Mouse (Mus musculus): ENCODE measurements around the gene Zfp771.

The Zfp771 gene

DNA sequence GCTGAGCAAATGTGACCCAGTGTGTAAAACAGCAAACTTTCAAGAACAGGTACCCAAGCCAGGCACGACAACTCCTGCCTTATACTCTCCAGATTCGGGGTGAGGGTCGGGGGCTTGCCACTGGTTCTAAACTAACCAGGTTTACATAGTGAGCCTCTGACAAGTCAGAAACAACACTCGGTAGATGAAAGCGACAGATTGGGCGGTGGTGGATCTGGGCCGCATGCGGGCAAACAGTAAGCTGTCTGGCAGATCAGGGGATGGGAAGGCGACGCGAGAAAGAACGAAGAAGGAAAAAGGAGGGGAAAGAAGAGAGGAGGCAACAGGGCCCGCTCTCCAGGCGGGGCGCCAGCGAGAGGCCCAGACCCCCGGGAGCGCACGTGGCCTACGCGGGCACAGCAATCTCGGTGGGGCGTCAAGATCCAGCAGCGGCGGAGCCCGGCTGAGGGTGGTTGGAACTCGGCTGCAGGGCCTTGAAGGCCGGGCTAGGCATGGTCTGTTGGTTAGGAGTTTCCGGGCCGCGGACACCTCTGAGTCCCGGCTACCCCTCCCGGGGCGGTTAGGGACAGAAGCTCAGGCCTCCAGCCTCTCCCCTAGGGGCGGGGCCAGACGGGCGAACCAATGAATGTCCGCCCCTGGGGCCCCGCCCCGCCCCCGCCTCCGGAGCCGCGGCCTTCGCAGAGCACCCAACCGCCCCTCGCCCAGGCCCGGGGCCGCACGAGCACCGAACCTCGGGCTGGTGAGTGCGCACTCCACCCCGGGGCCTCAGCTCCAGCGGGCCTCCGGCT is at the start of gene Zfp771:
TSS of gene Zfp771 (plus strand) at position 405 of the 788 bp plus-strand sequence.
- DNase-seq (ENCODE audit: low spot score), result peak; percentile 97

DNA sequence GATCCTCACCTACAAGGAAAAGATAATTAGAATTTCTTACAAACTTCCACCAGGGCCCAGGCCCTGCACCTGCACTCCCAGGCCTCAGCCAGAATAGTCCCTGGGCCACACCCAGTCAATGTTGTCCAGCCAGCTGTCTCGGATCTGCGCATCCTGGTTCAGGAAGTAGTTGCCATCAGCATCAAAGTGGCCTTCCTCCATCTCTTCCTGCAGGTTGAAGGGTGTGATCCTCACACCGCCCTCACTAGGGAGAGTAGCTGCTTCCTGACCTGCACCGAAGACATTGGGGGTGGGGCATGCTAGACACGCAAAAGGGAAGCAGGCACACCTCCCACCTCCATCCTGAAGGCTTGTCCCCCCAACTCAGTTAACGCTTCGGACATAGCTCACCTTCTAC is 49.4 kb upstream of the Zfp771 start:
- DNase-seq (ENCODE audit: low spot score), result no peak

GRCm38 (mm10) chr7:127195544-127196295 is 48.4 kb upstream of the Zfp771 start, which contains the start of gene Cd2bp2:
Cd2bp2 (minus strand) TSS chr7:127196050.
- peak; percentile 90 for DNase-seq (ENCODE audit: low spot score)

DNA sequence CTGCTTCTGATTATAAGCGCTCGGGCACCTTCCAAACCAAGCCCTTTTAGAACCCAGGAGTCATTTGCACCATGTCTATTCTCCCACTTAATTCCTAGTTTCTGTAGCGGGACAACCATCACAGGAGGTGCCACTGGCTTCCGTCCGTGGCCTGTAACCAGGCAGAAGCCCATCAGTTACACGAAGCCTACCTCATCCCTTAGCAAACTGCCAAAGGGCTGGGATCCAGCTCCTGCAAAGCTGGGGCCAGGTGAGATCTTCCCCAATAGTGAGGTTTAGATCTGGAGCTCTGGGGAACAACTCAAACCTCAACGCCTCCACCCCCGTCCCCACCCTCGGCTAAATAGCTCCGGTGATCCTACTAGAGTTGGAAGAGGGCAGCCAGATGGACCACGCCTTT is 47.6 kb upstream of the Zfp771 start:
- no peak for DNase-seq (ENCODE audit: low spot score)

- DNase-seq (ENCODE audit: low spot score), result no peak
Observed at GRCm38 (mm10) chr7:127206606-127207005, 37.5 kb upstream of the Zfp771 start.

DNA sequence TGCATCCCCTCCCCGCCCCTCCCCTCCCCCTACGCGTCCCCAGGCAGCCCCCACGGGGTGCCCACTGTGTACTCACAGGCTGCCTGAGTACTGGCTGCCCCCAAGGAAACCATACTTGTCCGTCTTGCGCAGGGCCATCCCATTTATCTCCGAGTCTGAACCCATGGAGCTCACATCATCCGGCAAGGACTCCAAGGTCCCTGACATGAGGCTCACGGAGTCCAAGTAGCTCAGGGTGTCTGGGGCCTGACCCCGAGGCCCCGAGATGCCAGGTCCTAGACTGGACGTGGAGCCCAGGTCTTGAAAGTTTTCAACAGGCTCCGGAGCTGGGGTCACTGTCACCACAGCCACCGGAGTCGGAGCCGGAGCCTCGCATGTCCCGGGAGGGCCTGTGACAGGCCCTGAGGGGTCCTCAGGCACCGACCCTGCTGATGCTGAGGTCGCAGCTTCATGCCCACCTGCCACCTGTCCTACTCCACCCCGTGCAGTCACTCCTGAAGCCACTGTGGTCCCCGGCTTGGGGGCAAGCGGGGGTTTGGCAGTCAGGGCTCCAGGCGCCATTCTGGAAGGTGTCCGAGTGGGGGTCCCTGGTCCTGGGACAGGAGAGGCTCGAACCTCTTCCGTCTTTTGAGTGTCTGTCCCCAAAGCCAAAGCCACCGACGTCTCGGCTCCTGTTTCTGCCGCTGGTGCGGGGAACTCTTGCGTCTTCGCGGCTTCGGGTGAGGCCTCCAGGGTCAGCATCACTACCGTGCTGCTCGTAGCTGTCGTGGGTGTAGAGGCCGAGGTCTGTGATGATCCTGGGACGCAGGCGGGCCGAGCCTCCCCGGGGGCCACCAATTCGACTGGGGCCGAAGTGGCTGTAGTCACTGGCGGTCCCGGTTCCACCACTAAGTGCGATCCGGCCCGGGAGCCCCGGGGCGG is 36.4 kb upstream of the Zfp771 start:
- DNase-seq (ENCODE audit: low spot score), result no peak

DNA sequence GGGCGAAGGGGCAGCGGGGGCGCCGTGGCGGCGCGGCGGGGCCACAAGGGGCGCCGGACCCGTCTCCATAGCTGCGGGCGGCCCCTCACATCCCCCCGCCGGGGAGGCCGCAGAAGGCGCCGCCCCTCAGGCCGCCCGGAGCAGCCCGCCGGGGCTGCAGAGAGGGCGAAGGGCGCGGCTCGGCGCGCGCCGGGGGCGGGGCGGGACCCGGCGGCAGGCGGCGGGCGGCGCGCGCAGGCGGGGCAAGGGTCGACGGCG is 35.9 kb upstream of the Zfp771 start, which contains the start of gene Tbc1d10b:
TSS of gene Tbc1d10b (minus strand) at position 174 of the 258 bp plus-strand sequence.
- no peak for DNase-seq (ENCODE audit: low spot score)

GRCm38 (mm10) chr7:127208553-127209438 is 35.3 kb upstream of the Zfp771 start, which contains the start of gene Mylpf:
Mylpf (plus strand) TSS chr7:127208890.
- DNase-seq (ENCODE audit: low spot score), result peak; percentile 96

GRCm38 (mm10) chr7:127209851-127210250 is 34.2 kb upstream of the Zfp771 start:
- DNase-seq (ENCODE audit: low spot score), result no peak

DNA sequence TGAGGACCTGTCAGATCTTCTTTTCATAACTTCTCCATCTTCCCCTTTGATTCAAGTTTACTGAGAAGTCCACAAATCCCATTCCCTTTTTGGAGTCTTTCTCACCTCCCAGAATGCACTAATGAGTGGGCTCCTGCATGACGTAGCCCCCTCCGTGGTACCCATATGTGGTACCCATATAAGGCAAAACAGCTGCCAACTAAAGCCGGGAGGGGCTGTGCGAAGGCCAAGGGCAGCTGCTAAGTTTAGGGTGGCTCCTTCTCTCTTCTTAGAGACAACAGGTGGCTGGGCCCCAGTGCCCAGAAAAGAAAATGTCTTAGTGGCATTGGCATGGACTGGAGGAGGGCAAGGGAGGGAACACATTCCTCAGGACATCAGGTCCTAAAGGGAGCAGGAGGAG is 33.8 kb upstream of the Zfp771 start:
- DNase-seq (ENCODE audit: low spot score), result no peak

DNA sequence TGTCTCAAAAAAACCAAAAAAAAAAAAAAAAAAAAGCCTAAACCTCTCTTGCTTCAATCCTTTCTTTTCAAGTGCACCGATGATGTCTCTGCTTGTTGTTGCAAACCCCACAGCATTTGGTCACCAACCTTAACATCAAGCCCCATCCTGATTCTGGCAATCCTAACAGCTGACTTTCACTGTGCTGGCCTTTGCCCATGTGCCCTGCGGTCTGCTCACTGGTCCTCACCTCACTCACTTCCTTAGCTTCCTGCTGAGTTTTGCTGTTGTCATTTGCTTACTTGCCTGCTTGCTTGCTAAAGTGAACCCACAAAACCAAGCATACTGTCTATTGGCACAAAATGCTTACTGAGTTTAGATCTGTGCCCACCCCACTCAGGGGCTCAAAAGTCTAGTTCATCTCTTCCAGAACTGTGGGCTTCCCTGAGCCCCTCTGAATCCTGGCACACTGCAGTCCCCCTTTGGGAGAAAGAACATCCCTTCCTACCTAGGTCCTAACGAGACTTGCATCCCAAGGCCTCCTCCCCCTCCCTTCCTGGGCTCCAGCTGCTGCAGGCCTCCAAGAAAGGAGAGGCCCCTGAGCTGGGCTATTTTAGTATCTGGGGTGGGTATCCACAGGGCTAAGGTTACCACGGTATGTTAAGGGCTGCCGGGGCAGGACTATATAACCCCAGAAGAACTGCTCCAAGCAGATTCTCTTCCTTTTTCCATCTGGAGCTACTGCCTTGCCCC is 32.9 kb upstream of the Zfp771 start:
- DNase-seq (ENCODE audit: low spot score), result no peak

GRCm38 (mm10) chr7:127212432-127213250 is 31.4 kb upstream of the Zfp771 start:
- no peak for DNase-seq (ENCODE audit: low spot score)

DNA sequence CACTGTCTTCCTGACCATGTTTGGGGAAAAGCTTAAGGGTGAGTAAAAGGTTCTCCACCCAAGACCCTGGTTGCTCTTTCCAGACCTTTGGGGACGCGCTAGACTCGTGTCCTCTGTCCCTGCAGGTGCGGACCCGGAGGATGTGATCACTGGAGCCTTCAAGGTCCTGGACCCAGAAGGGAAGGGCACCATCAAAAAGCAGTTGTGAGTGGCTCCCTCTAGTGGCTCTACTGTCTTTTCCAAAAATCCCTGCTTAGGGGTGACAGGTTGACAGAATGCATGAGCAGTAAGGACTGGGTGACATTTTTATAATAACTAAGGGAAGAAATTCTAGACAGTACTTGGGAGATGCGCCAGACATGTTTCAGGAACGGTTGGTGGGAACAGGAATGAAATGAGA is 30.6 kb upstream of the Zfp771 start:
- no peak for DNase-seq (ENCODE audit: low spot score)

DNA sequence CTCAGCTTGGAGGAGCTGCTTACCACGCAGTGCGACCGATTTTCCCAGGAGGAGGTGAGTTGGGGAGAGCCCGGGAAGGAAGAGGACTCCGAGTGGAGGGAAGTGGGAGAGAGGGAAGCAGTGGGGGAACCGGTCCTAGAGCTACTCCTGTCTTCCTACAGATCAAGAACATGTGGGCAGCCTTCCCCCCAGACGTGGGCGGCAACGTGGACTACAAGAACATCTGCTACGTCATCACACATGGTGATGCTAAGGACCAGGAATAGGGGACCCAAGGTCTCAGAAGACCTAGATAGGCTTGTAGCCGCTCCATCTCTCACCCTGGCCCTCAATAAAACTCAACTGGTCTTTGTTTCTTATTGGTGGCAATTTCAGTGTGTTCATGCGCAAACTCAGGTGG is 30.1 kb upstream of the Zfp771 start:
- no peak for DNase-seq (ENCODE audit: low spot score)

DNA sequence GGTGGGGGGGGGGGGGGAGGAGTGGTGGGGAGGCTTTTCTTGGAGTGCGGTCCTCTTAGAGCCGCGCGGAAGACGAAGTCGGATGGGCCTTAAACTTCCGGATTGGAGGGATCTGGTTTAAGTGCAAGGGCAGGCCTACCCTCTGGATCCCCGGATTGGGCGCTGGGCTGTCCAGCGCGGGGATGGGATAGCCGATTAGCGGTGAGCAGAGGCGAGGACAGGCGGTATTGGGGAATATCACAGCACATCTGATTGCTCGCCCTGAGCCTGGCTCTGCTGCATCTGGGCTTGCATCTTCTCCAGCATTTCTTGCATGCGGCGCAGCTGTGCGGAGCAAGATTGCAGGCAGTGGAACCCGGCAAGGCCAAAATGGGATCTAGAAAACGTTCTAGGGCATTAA is 29.6 kb upstream of the Zfp771 start:
- peak; percentile 36 for DNase-seq (ENCODE audit: low spot score)

DNA sequence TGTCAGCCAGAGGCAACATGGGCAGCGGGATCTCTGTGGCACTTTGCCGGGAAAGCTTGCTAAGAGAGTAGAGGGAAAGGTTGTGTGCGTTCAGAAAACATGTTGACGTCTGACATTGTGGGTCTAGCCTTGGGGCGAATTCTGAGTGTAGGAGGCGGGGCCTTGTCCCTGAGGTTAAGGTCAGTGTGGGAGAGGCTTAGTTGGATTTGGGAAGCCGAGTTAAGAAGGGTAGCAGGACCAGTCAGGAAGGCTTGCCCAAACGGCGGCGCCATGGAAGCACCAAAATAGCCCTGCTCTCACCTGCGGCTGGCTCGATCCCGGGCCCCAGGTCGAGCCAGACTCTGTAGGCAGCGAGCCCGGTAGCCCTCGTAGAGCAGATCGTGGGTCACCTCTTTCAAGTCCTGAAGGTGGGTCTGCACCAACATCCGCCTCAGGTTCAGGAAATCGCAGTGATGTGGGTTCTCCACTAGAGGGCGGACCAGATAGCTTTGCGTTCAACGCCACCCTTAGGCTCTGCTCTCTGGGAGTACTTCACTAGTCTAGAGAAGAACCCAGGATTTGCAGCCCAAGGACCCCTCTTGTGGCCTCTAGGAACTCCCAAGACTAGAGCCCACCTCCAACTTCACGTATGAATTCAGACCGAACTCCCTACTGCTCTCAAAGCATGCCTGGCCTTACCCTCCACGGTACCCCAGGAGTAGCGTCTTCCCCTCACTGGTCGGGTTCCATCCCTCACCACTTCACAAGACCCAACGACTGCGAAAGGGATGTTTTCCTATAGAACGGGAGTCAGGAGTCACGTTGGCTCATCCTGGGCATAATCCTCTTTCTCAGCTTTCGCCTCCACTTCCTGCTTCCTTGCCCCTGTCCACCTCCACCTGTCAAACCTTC is 28.8 kb upstream of the Zfp771 start:
- DNase-seq (ENCODE audit: low spot score), result peak; percentile 52

- no peak for DNase-seq (ENCODE audit: low spot score)
Observed at GRCm38 (mm10) chr7:127216307-127216706, 27.8 kb upstream of the Zfp771 start.

DNA sequence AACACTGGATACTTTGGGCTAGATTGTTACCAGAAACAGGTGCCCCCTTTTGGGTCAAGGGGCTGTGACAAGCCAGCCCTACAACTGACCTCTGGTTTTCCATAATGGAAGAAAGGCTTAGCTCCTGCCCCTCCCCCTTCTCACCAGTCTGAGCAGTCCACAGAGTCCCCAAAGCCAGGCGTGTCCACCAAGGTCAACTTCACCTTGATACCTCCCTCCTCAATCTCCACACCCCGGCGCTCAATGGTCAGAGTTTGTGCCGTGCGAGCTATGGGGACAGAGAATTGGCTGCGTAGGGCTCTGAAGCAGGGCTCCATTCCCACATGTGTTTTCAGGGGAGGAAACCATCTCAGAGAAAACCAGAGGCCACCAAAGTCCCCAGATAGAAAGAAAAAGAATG is 26.6 kb upstream of the Zfp771 start:
- no peak for DNase-seq (ENCODE audit: low spot score)

Measured in ovary, postnatal 36 days (tissue).